Mouse (Mus musculus): ENCODE data around the gene Gipc2.

- TF ChIP-seq CTCF (IDR thresholded peaks at IDR 0.05; ENCODE audit: low read depth, low read length) (no peak), GATA1 (IDR thresholded peaks at IDR 0.05; ENCODE audit: borderline replicate concordance, low read length) (no peak), TAL1 (conservative IDR thresholded peaks at IDR 0.05; ENCODE audit: low read depth, low read length) (no peak)
These were observed 11.9 kb downstream of the Gipc2 start for GRCm38 (mm10) chr3:152154095-152154494.

Data from G1E (cell line).